Mouse (Mus musculus): ENCODE measurements at regions not wholly inside any gene's neighbourhood (a gene's known extent, or its start where the extent isn't known, plus 50 kb on each side); places are given as distances from the start of the nearest gene placed in this dataset.
A peak's percentile ranks its signal among the peaks of the same experiment; 100 is the strongest.
"Not testable (repeated sequence)": the region's sequence is repeated elsewhere in the genome, so short reads cannot be mapped to it uniquely, and the experiment has no call there.

- Histone ChIP-seq H3K36me3 (ENCODE audit: insufficient read depth, low read length) (no peaks in the 10 kb centered on the region), H3K9ac (ENCODE audit: low read depth, low read length) (no peak overlapping the region), H3K27ac (no peak overlapping the region), H3K9me3 (replicated peaks; ENCODE audit: low read length) (no peaks in the 10 kb centered on the region), H3K4me3 (replicated peaks; ENCODE audit: low read depth, low read length) (no peak overlapping the region), H3K4me1 (replicated peaks; ENCODE audit: insufficient read depth, low read length) (no peaks in the 10 kb centered on the region), H3K27me3 (ENCODE audit: insufficient read depth, low read length) (no peaks in the 10 kb centered on the region), H3K4me2 (ENCODE audit: low read length) (no peak overlapping the region)
- no peak for ATAC-seq (replicated peaks; ENCODE audit: low FRiP score, low read depth)
- DNase-seq (ENCODE audit: low spot score): no peak
- 77% methylated on average over 6 of the region's 6 CpGs for WGBS
- TF ChIP-seq CTCF (IDR thresholded peaks at IDR 0.05; ENCODE audit: low read depth): no peak
These were observed 178.2 kb upstream of the Afdn start for GRCm38 (mm10) chr17:13581995-13582588.

DNA sequence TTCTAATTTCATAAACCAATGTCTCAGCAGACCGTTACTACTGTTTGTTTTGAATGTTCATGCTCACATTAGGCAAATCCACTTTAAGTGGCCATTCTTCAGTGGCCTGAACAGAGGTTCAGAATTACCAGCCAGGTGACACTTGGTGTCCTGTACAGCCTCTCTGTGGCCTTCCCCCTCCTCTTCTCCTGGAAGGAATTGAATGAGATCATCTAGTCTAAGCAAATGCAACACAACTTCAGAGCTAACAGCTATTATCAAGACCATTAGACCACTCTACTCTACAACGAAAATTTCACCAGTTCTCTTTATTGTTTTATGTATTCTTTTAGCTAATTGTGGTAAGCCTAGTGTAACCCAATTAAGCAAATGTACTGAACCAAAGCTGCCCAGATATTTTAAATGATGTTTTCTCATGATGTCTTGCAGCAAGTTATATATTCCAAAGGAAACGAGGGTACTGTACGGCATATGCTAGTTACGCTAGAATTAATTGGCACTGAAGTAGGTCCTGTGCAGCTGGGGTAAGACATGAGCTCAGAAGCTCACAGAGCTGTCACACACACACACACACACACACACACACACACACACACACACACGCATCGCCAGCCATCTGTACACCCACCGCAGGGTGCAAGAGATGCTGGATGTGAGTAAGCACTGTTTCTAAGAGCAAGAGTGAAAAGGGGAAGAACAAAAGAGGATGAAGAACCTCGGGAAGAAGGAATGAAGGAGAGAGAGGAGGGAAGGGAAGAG lies 176.7 kb upstream of the Afdn start:
- no peak overlapping the region for H3K4me2 ChIP-seq (ENCODE audit: low read length)
- 71% methylated on average over 9 of the region's 9 CpGs for WGBS
- H3K4me3 ChIP-seq (replicated peaks; ENCODE audit: low read depth, low read length): no peak overlapping the region
- no peak for TF ChIP-seq CTCF (IDR thresholded peaks at IDR 0.05; ENCODE audit: low read depth)
- no peak overlapping the region for H3K9ac ChIP-seq (ENCODE audit: low read depth, low read length)
- no peaks in the 10 kb centered on the region for H3K4me1 ChIP-seq (replicated peaks; ENCODE audit: insufficient read depth, low read length)
- H3K27me3 ChIP-seq (ENCODE audit: insufficient read depth, low read length): no peaks in the 10 kb centered on the region
- no peaks in the 10 kb centered on the region for H3K36me3 ChIP-seq (ENCODE audit: insufficient read depth, low read length)
- no peak overlapping the region for H3K27ac ChIP-seq
- H3K9me3 ChIP-seq (replicated peaks; ENCODE audit: low read length): no peaks in the 10 kb centered on the region
- ATAC-seq (replicated peaks; ENCODE audit: low FRiP score, low read depth) (no peak), DNase-seq (ENCODE audit: low spot score) (no peak)

GRCm38 (mm10) chr17:13584394-13584793 lies 175.9 kb upstream of the Afdn start:
- Histone ChIP-seq H3K27me3 (ENCODE audit: insufficient read depth, low read length) (no peaks in the 10 kb centered on the region), H3K9me3 (replicated peaks; ENCODE audit: low read length) (no peaks in the 10 kb centered on the region), H3K4me3 (replicated peaks; ENCODE audit: low read depth, low read length) (no peak overlapping the region), H3K4me2 (ENCODE audit: low read length) (no peak overlapping the region), H3K36me3 (ENCODE audit: insufficient read depth, low read length) (no peaks in the 10 kb centered on the region), H3K4me1 (replicated peaks; ENCODE audit: insufficient read depth, low read length) (no peaks in the 10 kb centered on the region), H3K9ac (ENCODE audit: low read depth, low read length) (no peak overlapping the region), H3K27ac (no peak overlapping the region)
- ATAC-seq (replicated peaks; ENCODE audit: low FRiP score, low read depth) (no peak), DNase-seq (ENCODE audit: low spot score) (no peak)
- WGBS: 69% methylated on average over 4 of the region's 4 CpGs
- no peak for TF ChIP-seq CTCF (IDR thresholded peaks at IDR 0.05; ENCODE audit: low read depth)

DNA sequence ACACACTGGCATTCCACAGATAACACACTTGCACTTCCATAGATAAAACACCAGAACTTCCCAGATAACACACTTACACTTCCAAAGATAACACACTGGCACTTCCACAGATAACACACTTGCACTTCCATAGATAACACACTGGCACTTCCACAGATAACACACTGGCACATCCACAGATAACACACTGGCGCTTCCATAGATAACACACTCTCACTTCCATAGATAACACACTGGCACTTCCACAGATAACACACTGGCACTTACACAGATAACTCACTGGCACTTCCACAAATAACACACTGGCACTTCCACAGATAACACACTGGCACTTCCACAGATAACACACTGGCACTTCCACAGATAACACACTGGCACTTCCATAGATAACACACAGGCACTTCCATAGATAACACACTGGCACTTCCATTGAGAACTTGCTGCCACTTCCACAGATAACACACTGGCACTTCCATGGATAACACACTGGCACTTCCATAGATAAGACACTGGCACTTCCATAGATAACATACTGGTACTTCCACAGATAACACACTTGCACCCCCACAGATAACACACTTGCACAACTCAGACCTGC lies 170.0 kb upstream of the Afdn start:
- not testable (repeated sequence) for H3K27me3 ChIP-seq (ENCODE audit: insufficient read depth, low read length); ATAC-seq (replicated peaks; ENCODE audit: low FRiP score, low read depth); H3K4me2 ChIP-seq (ENCODE audit: low read length); H3K9ac ChIP-seq (ENCODE audit: low read depth, low read length); H3K9me3 ChIP-seq (replicated peaks; ENCODE audit: low read length); H3K4me3 ChIP-seq (replicated peaks; ENCODE audit: low read depth, low read length); H3K27ac ChIP-seq; H3K36me3 ChIP-seq (ENCODE audit: insufficient read depth, low read length); H3K4me1 ChIP-seq (replicated peaks; ENCODE audit: insufficient read depth, low read length)
- peak; percentile 46 for DNase-seq (ENCODE audit: low spot score)
- 77% methylated on average over 1 of the region's 1 CpGs for WGBS
